Mouse (Mus musculus): ENCODE data around the gene Esf1.

DNA sequence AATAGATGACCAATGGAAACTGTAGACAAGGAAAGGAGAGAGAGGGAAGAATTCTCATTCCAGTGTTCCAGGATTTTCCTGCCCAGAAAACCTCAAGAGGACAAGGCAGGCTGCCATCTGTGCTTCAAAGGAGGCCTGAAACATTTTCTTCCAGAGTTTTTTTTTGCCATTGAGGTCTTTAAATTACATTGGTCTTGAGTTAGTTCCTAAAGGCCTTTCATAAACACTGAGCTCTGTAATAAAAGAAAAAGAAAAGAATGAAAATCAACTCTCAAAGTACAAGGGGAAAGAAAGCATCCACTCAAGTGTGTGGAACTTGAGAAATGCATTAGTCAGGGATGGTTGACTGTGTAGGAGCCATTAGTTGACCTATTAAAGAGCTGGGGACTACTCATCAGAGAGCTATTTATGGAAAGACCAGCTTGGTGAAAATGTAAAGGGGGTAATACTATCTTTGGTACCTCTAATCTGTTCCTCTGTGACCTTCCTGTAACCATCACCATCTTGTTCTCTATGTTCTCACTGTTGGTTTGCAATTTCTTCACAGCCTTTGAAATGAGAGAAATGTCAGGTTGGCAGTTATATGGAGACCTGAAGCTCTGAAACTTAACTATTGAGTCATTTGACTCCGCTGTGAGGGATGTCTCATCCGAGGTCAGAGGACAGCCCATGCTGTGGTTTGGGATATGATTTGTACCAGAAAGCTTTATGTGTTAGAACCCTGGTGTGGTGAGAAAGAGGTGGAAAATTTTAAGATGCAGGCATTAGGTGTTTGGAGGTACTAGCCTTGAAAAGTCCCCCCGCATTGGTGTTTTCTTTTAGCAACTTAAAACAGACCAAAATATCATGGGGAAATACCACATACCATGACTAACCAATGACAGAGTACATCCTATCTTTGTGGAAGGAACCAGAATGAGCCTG, 69.6 kb downstream of the Esf1 start:
- TF ChIP-seq USF2 (conservative IDR thresholded peaks at IDR 0.05; ENCODE audit: low read depth, low read length): no peak
- no peak for TF ChIP-seq PAX5 (IDR thresholded peaks at IDR 0.05; ENCODE audit: low read length)
- TF ChIP-seq CTCF (conservative IDR thresholded peaks at IDR 0.05 in 1 of 2, IDR thresholded peaks at IDR 0.05 in 1 of 2; ENCODE audit: low read depth in 2 of 2, low read length in 2 of 2): no peak
- TF ChIP-seq USF1 (IDR thresholded peaks at IDR 0.05; ENCODE audit: low read depth, low read length): no peak
- no peak for TF ChIP-seq GABPA (IDR thresholded peaks at IDR 0.05; ENCODE audit: insufficient replicate concordance, low read depth, low read length)
- peak; percentile 77; the same call in 1 of the 2 replicates for TF ChIP-seq CHD1 (IDR thresholded peaks at IDR 0.05; ENCODE audit: low read depth, low read length)
- peak; percentile 31; the same call in 1 of the 2 replicates for TF ChIP-seq ELF1 (IDR thresholded peaks at IDR 0.05; ENCODE audit: low read depth, low read length)
- TF ChIP-seq KAT2A (IDR thresholded peaks at IDR 0.05; ENCODE audit: insufficient replicate concordance, low read length): 0 out of 2 replicates have a peak, but pooled peaks have one; percentile 26
- no peak for TF ChIP-seq POLR2A (IDR thresholded peaks at IDR 0.05; ENCODE audit: low read depth, low read length)
